Mouse (Mus musculus) neural tube, embryonic 15.5 days (tissue): ENCODE data around the gene Filip1l. TPM values are rescaled to one million over a fixed set of nuclear protein-coding genes. Genes with fewer than 3 reads are reported as not detected.
A peak's percentile ranks its signal among the peaks of the same experiment; 100 is the strongest.

Source experiments
- ATAC-seq: fragments of 200-750 bp; cut with Nextera tagmentation; 2 replicates; pipeline ENCODE4 v1.8.0; 2017; ENCODE audit warnings: mild to moderate bottlenecking, moderate TSS enrichment, moderate library complexity; ENCODE audit not compliant: low FRiP score
- H3K27ac ChIP-seq: fragments of 300-500 bp; sonication (generic); replicated peaks from 2 replicates; pipeline ENCODE4 v1.5.1; 2015; ENCODE audit warnings: mild to moderate bottlenecking, inconsistent platforms
- H3K27me3 ChIP-seq: fragments of 300-500 bp; sonication (generic); replicated peaks from 2 replicates; pipeline ENCODE4 v1.6.1; 2015; ENCODE audit warnings: inconsistent platforms
- H3K36me3 ChIP-seq: fragments of 300-500 bp; sonication (generic); 2 replicates; pipeline ENCODE4 v1.6.1; 2015; ENCODE audit warnings: inconsistent platforms
- H3K4me1 ChIP-seq: fragments of 300-500 bp; sonication (generic); 2 replicates; pipeline ENCODE4 v1.6.1; 2015; ENCODE audit warnings: inconsistent platforms
- H3K4me2 ChIP-seq: fragments of 300-500 bp; sonication (generic); 2 replicates; pipeline ENCODE4 v1.6.1; 2015; ENCODE audit warnings: inconsistent platforms, mild to moderate bottlenecking, moderate library complexity
- H3K4me3 ChIP-seq: fragments of 300-500 bp; sonication (generic); replicated peaks from 2 replicates; pipeline ENCODE4 v1.5.1; 2015; ENCODE audit warnings: mild to moderate bottlenecking, inconsistent platforms
- H3K9ac ChIP-seq: fragments of 300-500 bp; sonication (generic); replicated peaks from 2 replicates; pipeline ENCODE4 v1.6.1; 2015; ENCODE audit warnings: mild to moderate bottlenecking, inconsistent platforms
- H3K9me3 ChIP-seq: fragments of 300-500 bp; sonication (generic); replicated peaks from 2 replicates; pipeline ENCODE4 v1.6.1; 2016; ENCODE audit warnings: inconsistent platforms
- WGBS: fragments of 180-500 bp; shearing (Covaris S2); methylation state at CpG from one replicate; pipeline ENCODE4 v1.1.7; 2015; ENCODE audit warnings: mixed read lengths; 5-methylcytosine and 5-hydroxymethylcytosine counted together
- polyA plus RNA-seq: library from polyadenylated mRNA; unstranded; fragments of >200 nt; fragmentation: Nextera tagmentation; extraction: Ambion mirVana; gene quantifications from 2 replicates; pipeline ENCODE4 v1.2.1, GENCODE M21; 2015

The Filip1l gene
- polyA plus RNA-seq, 1 experiment from 2014 or later, result 3.3 TPM

- H3K27me3 ChIP-seq, result no peaks in the 10 kb centered on the region
- H3K4me2 ChIP-seq, result no peak overlapping the region
- ATAC-seq, result no peak
- WGBS, result 72% methylated on average over 4 of the region's 4 CpGs
- H3K36me3 ChIP-seq, result no peaks in the 10 kb centered on the region
- H3K9ac ChIP-seq, result no peak overlapping the region
- no peaks in the 10 kb centered on the region for H3K4me1 ChIP-seq
- no peak overlapping the region for H3K27ac ChIP-seq
- no peak overlapping the region for H3K4me3 ChIP-seq
- no peaks in the 10 kb centered on the region for H3K9me3 ChIP-seq
Observed at GRCm38 (mm10) chr16:57525476-57525875, 172.6 kb downstream of the Filip1l start.

GRCm38 (mm10) chr16:57526893-57527292 is 174.0 kb downstream of the Filip1l start:
- no peak overlapping the region for H3K9ac ChIP-seq
- H3K4me3 ChIP-seq, result no peak overlapping the region
- H3K9me3 ChIP-seq, result no peaks in the 10 kb centered on the region
- 93% methylated on average over 7 of the region's 7 CpGs for WGBS
- no peaks in the 10 kb centered on the region for H3K27me3 ChIP-seq
- no peak overlapping the region for H3K27ac ChIP-seq
- no peaks in the 10 kb centered on the region for H3K36me3 ChIP-seq
- no peaks in the 10 kb centered on the region for H3K4me1 ChIP-seq
- ATAC-seq, result no peak
- no peak overlapping the region for H3K4me2 ChIP-seq

DNA sequence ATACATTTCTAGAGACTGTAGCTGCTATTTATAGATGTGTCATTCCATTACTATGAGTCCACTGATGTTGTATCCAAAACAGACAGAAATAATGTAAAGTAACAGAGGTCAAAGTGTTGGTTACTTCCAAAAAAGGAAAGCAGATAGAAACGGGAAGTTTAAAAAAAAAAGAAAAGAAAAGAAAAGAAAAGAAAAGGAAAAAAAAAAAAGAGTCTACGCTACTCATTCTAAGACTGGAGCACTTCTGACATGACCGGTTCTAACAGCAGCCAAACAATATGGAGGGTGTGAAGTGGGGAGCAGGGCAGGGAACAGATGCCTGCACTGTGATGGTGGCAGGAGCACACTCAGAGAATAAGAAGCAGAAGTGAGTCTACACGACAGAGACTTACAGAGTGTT is 175.6 kb downstream of the Filip1l start:
- Histone ChIP-seq H3K4me3 (no peak overlapping the region), H3K4me1 (no peaks in the 10 kb centered on the region), H3K27ac (no peak overlapping the region), H3K9ac (no peak overlapping the region), H3K27me3 (no peaks in the 10 kb centered on the region), H3K36me3 (no peaks in the 10 kb centered on the region), H3K4me2 (no peak overlapping the region), H3K9me3 (no peaks in the 10 kb centered on the region)
- WGBS, result 76% methylated on average over 4 of the region's 4 CpGs
- ATAC-seq, result no peak

DNA sequence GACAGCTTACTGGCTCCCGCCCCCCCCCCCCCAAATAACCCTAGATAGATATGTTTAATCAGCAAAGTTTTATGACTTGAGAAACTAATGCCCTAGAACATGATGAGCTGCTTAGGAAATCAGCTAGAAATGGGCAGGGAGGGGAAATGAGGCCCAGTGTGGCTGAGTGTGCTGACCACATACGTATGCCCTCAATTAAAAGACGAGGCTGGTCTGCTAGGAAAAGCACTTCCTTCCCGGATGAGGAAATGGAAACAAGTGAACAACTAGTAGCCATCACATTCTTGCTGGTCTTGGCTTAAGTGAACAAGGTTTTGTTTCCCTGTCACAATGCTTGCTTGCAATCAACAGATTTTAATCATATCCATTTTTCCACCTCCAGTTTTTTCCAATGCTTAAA is 177.7 kb downstream of the Filip1l start:
- 79% methylated on average over 4 of the region's 4 CpGs for WGBS
- Histone ChIP-seq H3K9me3 (no peaks in the 10 kb centered on the region), H3K4me1 (no peaks in the 10 kb centered on the region), H3K27ac (no peak overlapping the region), H3K36me3 (no peaks in the 10 kb centered on the region), H3K4me3 (no peak overlapping the region), H3K9ac (no peak overlapping the region), H3K4me2 (no peak overlapping the region), H3K27me3 (no peaks in the 10 kb centered on the region)
- ATAC-seq, result no peak

- H3K27me3 ChIP-seq, result no peaks in the 10 kb centered on the region
- H3K36me3 ChIP-seq, result no peaks in the 10 kb centered on the region
- no peaks in the 10 kb centered on the region for H3K9me3 ChIP-seq
- 10% methylated on average over 6 of the region's 6 CpGs for WGBS
- no peaks in the 10 kb centered on the region for H3K4me1 ChIP-seq
- no peak overlapping the region for H3K9ac ChIP-seq
- no peak overlapping the region for H3K4me3 ChIP-seq
- no peak overlapping the region for H3K27ac ChIP-seq
- ATAC-seq, result no peak
- no peak overlapping the region for H3K4me2 ChIP-seq
Observed at GRCm38 (mm10) chr16:57532081-57532493, 179.2 kb downstream of the Filip1l start.

DNA sequence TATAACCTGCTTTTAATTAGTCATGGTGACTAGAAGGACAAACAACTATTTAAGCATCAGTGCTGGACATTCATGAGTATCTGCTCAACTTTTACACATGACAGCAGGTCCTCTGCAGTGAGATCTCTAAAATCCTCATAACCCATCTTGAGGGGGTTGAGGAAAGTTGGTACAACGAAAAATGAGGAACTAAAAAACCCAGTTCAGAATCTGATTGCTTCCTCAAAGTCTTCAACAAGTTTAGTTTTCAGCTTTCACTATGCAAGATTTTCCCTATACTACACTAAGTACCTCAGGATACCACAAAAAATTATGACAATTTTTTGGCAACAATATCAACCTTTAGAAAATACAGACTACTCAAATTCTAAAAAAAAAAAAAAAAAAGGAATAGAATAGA is 181.5 kb downstream of the Filip1l start:
- WGBS, result 91% methylated on average over 1 of the region's 1 CpGs
- Histone ChIP-seq H3K27me3 (no peaks in the 10 kb centered on the region), H3K9me3 (no peaks in the 10 kb centered on the region), H3K36me3 (no peaks in the 10 kb centered on the region), H3K4me3 (no peak overlapping the region), H3K4me2 (no peak overlapping the region), H3K27ac (no peak overlapping the region), H3K9ac (no peak overlapping the region), H3K4me1 (no peaks in the 10 kb centered on the region)
- ATAC-seq, result no peak

DNA sequence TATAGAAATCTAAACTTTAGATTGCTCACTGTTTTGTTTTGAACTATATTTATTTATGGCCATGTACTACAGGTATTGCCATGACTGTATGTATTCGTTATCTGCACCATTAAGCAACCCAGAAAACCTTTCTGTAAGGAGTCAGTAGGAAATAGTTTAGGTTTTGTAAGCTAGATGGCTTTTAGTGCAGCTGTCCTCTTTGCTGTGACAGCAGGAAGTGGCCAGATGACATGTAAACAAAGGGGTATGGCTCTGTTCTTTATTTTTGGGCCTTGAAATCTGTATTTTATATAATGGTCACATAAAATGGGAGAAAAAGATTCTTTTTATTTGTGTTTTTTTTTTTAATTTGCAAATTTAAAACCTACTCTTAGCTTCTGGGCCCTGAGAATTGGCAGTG is 181.9 kb downstream of the Filip1l start:
- no peak for ATAC-seq
- no peaks in the 10 kb centered on the region for H3K4me1 ChIP-seq
- H3K27ac ChIP-seq, result no peak overlapping the region
- 79% methylated on average over 1 of the region's 1 CpGs for WGBS
- H3K4me2 ChIP-seq, result no peak overlapping the region
- H3K9ac ChIP-seq, result no peak overlapping the region
- H3K4me3 ChIP-seq, result no peak overlapping the region
- no peaks in the 10 kb centered on the region for H3K9me3 ChIP-seq
- no peaks in the 10 kb centered on the region for H3K27me3 ChIP-seq
- no peaks in the 10 kb centered on the region for H3K36me3 ChIP-seq

- no peak overlapping the region for H3K4me3 ChIP-seq
- no peak for ATAC-seq
- no peak overlapping the region for H3K27ac ChIP-seq
- H3K9ac ChIP-seq, result no peak overlapping the region
- H3K27me3 ChIP-seq, result no peaks in the 10 kb centered on the region
- H3K36me3 ChIP-seq, result no peaks in the 10 kb centered on the region
- no peaks in the 10 kb centered on the region for H3K4me1 ChIP-seq
- 93% methylated on average over 7 of the region's 7 CpGs for whole genome bisulfite sequencing
- H3K4me2 ChIP-seq, result no peak overlapping the region
- no peaks in the 10 kb centered on the region for H3K9me3 ChIP-seq
Observed at GRCm38 (mm10) chr16:57536511-57536910, 183.6 kb downstream of the Filip1l start.

- Histone ChIP-seq H3K27ac (no peak overlapping the region), H3K9ac (no peak overlapping the region), H3K9me3 (no peaks in the 10 kb centered on the region), H3K4me1 (0 out of 2 replicates have a peak, but pooled peaks cover 2% of the 10 kb centered on the region), H3K4me2 (no peak overlapping the region), H3K4me3 (no peak overlapping the region), H3K27me3 (peaks cover 8% of the 10 kb centered on the region), H3K36me3 (no peaks in the 10 kb centered on the region)
- no peak for ATAC-seq
- 96% methylated on average over 3 of the region's 3 CpGs for WGBS
Observed at GRCm38 (mm10) chr16:57543243-57543642, 190.3 kb downstream of the Filip1l start.

DNA sequence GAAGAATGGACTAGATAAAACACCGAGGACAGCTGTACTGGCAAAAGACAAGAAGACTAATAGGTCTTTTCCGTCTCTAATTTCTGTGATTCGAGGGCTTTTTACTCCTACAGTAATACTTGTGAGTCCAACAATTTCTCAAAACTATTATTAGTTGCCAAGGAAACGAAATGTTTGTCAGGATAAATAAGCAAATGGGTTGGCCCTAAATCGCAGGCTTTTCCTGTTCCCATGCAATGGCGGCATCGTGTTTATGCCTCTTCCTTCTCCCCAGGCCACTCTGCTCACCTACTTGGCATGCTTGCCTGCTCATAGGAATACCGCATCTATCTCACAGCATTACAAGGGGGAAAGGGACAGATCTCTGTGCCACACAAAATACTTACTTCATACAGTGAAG is 191.5 kb downstream of the Filip1l start:
- Histone ChIP-seq H3K27me3 (peaks cover 8% of the 10 kb centered on the region), H3K27ac (no peak overlapping the region), H3K9ac (no peak overlapping the region), H3K9me3 (no peaks in the 10 kb centered on the region), H3K4me3 (no peak overlapping the region), H3K4me2 (no peak overlapping the region), H3K4me1 (peaks cover 7% of the 10 kb centered on the region; the same call in 1 of the 2 replicates), H3K36me3 (no peaks in the 10 kb centered on the region)
- WGBS, result 82% methylated on average over 8 of the region's 8 CpGs
- no peak for ATAC-seq

DNA sequence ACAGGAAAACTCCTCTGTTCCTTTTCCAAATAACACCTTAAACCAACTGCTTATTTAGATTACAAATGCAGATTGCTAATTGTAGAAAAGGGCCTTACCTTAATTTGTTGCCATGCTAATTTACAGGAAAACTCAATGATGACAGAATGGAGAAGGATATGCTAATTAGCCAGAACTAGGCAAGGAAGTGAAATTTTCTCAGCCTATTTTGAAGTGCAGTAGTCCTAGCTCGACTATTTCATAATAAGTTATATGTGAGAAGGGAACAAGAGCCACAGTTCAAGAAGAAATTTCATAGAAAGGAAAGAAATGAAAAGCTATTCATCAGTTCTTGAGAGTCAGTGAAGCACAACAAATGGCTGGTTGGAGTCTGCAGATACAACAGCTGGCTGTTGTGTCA is 193.5 kb downstream of the Filip1l start:
- Histone ChIP-seq H3K36me3 (no peaks in the 10 kb centered on the region), H3K4me3 (no peak overlapping the region), H3K9me3 (no peaks in the 10 kb centered on the region), H3K27me3 (peaks cover 8% of the 10 kb centered on the region), H3K9ac (no peak overlapping the region), H3K4me1 (peaks cover 8% of the 10 kb centered on the region; the same call in 1 of the 2 replicates), H3K27ac (no peak overlapping the region), H3K4me2 (no peak overlapping the region)
- 65% methylated on average over 1 of the region's 1 CpGs for WGBS
- ATAC-seq, result no peak

GRCm38 (mm10) chr16:57548608-57549007 is 195.7 kb downstream of the Filip1l start:
- WGBS, result 60% methylated on average over 2 of the region's 2 CpGs
- no peak overlapping the region for H3K27ac ChIP-seq
- ATAC-seq, result no peak

More at GRCm38 (mm10) chr16:57548608-57549007, 195.7 kb downstream of the Filip1l start:
- Histone ChIP-seq H3K9me3 (no peaks in the 10 kb centered on the region), H3K36me3 (no peaks in the 10 kb centered on the region), H3K4me2 (peak overlapping the region; percentile 96), H3K4me3 (peak overlapping the region; percentile 69), H3K9ac (peak overlapping the region; percentile 72), H3K27me3 (peaks cover 8% of the 10 kb centered on the region), H3K4me1 (peaks cover 8% of the 10 kb centered on the region; the same call in 1 of the 2 replicates)
